Mouse (Mus musculus): ENCODE data around the gene Hs6st3. TPM values are rescaled to one million over a fixed set of nuclear protein-coding genes. Genes with fewer than 3 reads are reported as not detected.
"Not testable (repeated sequence)": the region's sequence is repeated elsewhere in the genome, so short reads cannot be mapped to it uniquely, and the experiment has no call there.

Hs6st3 gene
- polyA plus RNA-seq, 1 experiment from 2014 or later, result 2.2 TPM

GRCm38 (mm10) chr14:119476582-119476981, 338.4 kb downstream of the Hs6st3 start:
- Histone ChIP-seq H3K4me2 (no peak overlapping the region), H3K4me3 (no peak overlapping the region), H3K27ac (no peak overlapping the region), H3K27me3 (replicated peaks) (no peaks in the 10 kb centered on the region), H3K36me3 (replicated peaks) (no peaks in the 10 kb centered on the region), H3K9me3 (no peaks in the 10 kb centered on the region), H3K9ac (no peak overlapping the region), H3K4me1 (no peaks in the 10 kb centered on the region)
- no peak for ATAC-seq (replicated peaks)
- whole genome bisulfite sequencing, result 93% methylated on average over 9 of the region's 9 CpGs

GRCm38 (mm10) chr14:119477836-119478235, 339.7 kb downstream of the Hs6st3 start:
- no peaks in the 10 kb centered on the region for H3K27me3 ChIP-seq (replicated peaks)
- no peak overlapping the region for H3K27ac ChIP-seq
- H3K4me3 ChIP-seq, result no peak overlapping the region
- no peak overlapping the region for H3K9ac ChIP-seq
- H3K36me3 ChIP-seq (replicated peaks), result no peaks in the 10 kb centered on the region
- no peaks in the 10 kb centered on the region for H3K9me3 ChIP-seq
- no peaks in the 10 kb centered on the region for H3K4me1 ChIP-seq
- 84% methylated on average over 4 of the region's 4 CpGs for WGBS
- ATAC-seq (replicated peaks), result no peak
- H3K4me2 ChIP-seq, result no peak overlapping the region

GRCm38 (mm10) chr14:119488978-119489703, 351.0 kb downstream of the Hs6st3 start:
- Histone ChIP-seq H3K9me3 (no peaks in the 10 kb centered on the region), H3K4me1 (no peaks in the 10 kb centered on the region), H3K4me3 (no peak overlapping the region), H3K27me3 (replicated peaks) (no peaks in the 10 kb centered on the region), H3K9ac (no peak overlapping the region), H3K4me2 (no peak overlapping the region), H3K36me3 (replicated peaks) (no peaks in the 10 kb centered on the region), H3K27ac (no peak overlapping the region)
- no peak for ATAC-seq (replicated peaks)
- 80% methylated on average over 5 of the region's 5 CpGs for WGBS

- H3K9ac ChIP-seq, result no peak overlapping the region
- H3K4me1 ChIP-seq, result no peaks in the 10 kb centered on the region
- 83% methylated on average over 5 of the region's 5 CpGs for WGBS
- no peak for ATAC-seq (replicated peaks)
- no peaks in the 10 kb centered on the region for H3K27me3 ChIP-seq (replicated peaks)
- H3K9me3 ChIP-seq, result no peaks in the 10 kb centered on the region
- H3K4me2 ChIP-seq, result no peak overlapping the region
- H3K4me3 ChIP-seq, result no peak overlapping the region
- H3K27ac ChIP-seq, result no peak overlapping the region
- H3K36me3 ChIP-seq (replicated peaks), result no peaks in the 10 kb centered on the region
Measured at GRCm38 (mm10) chr14:119520632-119521031, 382.5 kb downstream of the Hs6st3 start.

GRCm38 (mm10) chr14:119521056-119521455, 382.9 kb downstream of the Hs6st3 start:
- 98% methylated on average over 1 of the region's 1 CpGs for WGBS
- H3K9ac ChIP-seq, result no peak overlapping the region
- no peaks in the 10 kb centered on the region for H3K36me3 ChIP-seq (replicated peaks)
- no peak overlapping the region for H3K27ac ChIP-seq
- H3K4me2 ChIP-seq, result no peak overlapping the region
- H3K9me3 ChIP-seq, result no peaks in the 10 kb centered on the region
- no peaks in the 10 kb centered on the region for H3K4me1 ChIP-seq
- H3K27me3 ChIP-seq (replicated peaks), result no peaks in the 10 kb centered on the region
- H3K4me3 ChIP-seq, result no peak overlapping the region
- no peak for ATAC-seq (replicated peaks)

GRCm38 (mm10) chr14:119532889-119533546, 394.9 kb downstream of the Hs6st3 start:
- peaks cover 6% of the 10 kb centered on the region; the same call in 1 of the 2 replicates for H3K4me1 ChIP-seq
- whole genome bisulfite sequencing, result 57% methylated on average over 13 of the region's 13 CpGs
- H3K9ac ChIP-seq, result no peak overlapping the region
- peak; percentile 65 for ATAC-seq (replicated peaks)
- H3K4me2 ChIP-seq, result peak overlapping the region; percentile 31
- H3K4me3 ChIP-seq, result no peak overlapping the region
- no peaks in the 10 kb centered on the region for H3K9me3 ChIP-seq
- no peak overlapping the region for H3K27ac ChIP-seq
- H3K36me3 ChIP-seq (replicated peaks), result no peaks in the 10 kb centered on the region
- H3K27me3 ChIP-seq (replicated peaks), result no peaks in the 10 kb centered on the region

- no peak overlapping the region for H3K4me3 ChIP-seq
- H3K9me3 ChIP-seq, result no peaks in the 10 kb centered on the region
- no peak overlapping the region for H3K4me2 ChIP-seq
- 90% methylated on average over 5 of the region's 5 CpGs for WGBS
- H3K9ac ChIP-seq, result no peak overlapping the region
- no peaks in the 10 kb centered on the region for H3K4me1 ChIP-seq
- H3K27ac ChIP-seq, result no peak overlapping the region
- no peak for ATAC-seq (replicated peaks)
- H3K27me3 ChIP-seq (replicated peaks), result no peaks in the 10 kb centered on the region
- no peaks in the 10 kb centered on the region for H3K36me3 ChIP-seq (replicated peaks)
Measured at GRCm38 (mm10) chr14:119540505-119540904, 402.4 kb downstream of the Hs6st3 start.

- no peak for ATAC-seq (replicated peaks)
- H3K36me3 ChIP-seq (replicated peaks), result no peaks in the 10 kb centered on the region
- H3K4me1 ChIP-seq, result no peaks in the 10 kb centered on the region
- H3K27me3 ChIP-seq (replicated peaks), result no peaks in the 10 kb centered on the region
- no peaks in the 10 kb centered on the region for H3K9me3 ChIP-seq
- WGBS, result 82% methylated on average over 3 of the region's 3 CpGs
- H3K4me3 ChIP-seq, result no peak overlapping the region
- no peak overlapping the region for H3K9ac ChIP-seq
- no peak overlapping the region for H3K27ac ChIP-seq
- H3K4me2 ChIP-seq, result no peak overlapping the region
Measured at GRCm38 (mm10) chr14:119544596-119544995, 406.5 kb downstream of the Hs6st3 start.

- Histone ChIP-seq H3K36me3 (replicated peaks) (no peaks in the 10 kb centered on the region), H3K9me3 (no peaks in the 10 kb centered on the region), H3K27me3 (replicated peaks) (no peaks in the 10 kb centered on the region), H3K4me3 (no peak overlapping the region), H3K4me2 (no peak overlapping the region), H3K27ac (no peak overlapping the region), H3K4me1 (no peaks in the 10 kb centered on the region), H3K9ac (no peak overlapping the region)
- no peak for ATAC-seq (replicated peaks)
- 83% methylated on average over 4 of the region's 4 CpGs for WGBS
Measured at GRCm38 (mm10) chr14:119558356-119558755, 420.2 kb downstream of the Hs6st3 start.

GRCm38 (mm10) chr14:119582039-119582508, 443.9 kb downstream of the Hs6st3 start:
- H3K4me1 ChIP-seq, result peaks cover 11% of the 10 kb centered on the region
- H3K9me3 ChIP-seq, result no peaks in the 10 kb centered on the region
- peak; percentile 77 for ATAC-seq (replicated peaks)
- H3K9ac ChIP-seq, result no peak overlapping the region
- no peak overlapping the region for H3K27ac ChIP-seq
- WGBS, result 26% methylated on average over 10 of the region's 10 CpGs
- H3K27me3 ChIP-seq (replicated peaks), result no peaks in the 10 kb centered on the region
- H3K36me3 ChIP-seq (replicated peaks), result no peaks in the 10 kb centered on the region
- no peak overlapping the region for H3K4me3 ChIP-seq
- no peak overlapping the region for H3K4me2 ChIP-seq

GRCm38 (mm10) chr14:119585069-119585468, 446.9 kb downstream of the Hs6st3 start:
- no peak overlapping the region for H3K4me3 ChIP-seq
- peaks cover 11% of the 10 kb centered on the region for H3K4me1 ChIP-seq
- ATAC-seq (replicated peaks), result no peak
- no peak overlapping the region for H3K27ac ChIP-seq
- H3K9ac ChIP-seq, result no peak overlapping the region
- H3K27me3 ChIP-seq (replicated peaks), result no peaks in the 10 kb centered on the region
- no peak overlapping the region for H3K4me2 ChIP-seq
- H3K9me3 ChIP-seq, result no peaks in the 10 kb centered on the region
- 76% methylated on average over 4 of the region's 4 CpGs for WGBS
- no peaks in the 10 kb centered on the region for H3K36me3 ChIP-seq (replicated peaks)

- not testable (repeated sequence) for H3K4me1 ChIP-seq; H3K27me3 ChIP-seq (replicated peaks); H3K27ac ChIP-seq; H3K9me3 ChIP-seq; H3K4me2 ChIP-seq; ATAC-seq (replicated peaks); H3K9ac ChIP-seq; H3K4me3 ChIP-seq; H3K36me3 ChIP-seq (replicated peaks)
- WGBS, result 92% methylated on average over 1 of the region's 1 CpGs
Measured at GRCm38 (mm10) chr14:119587365-119587764, 449.2 kb downstream of the Hs6st3 start.

GRCm38 (mm10) chr14:119604327-119604726, 466.2 kb downstream of the Hs6st3 start:
- no peak overlapping the region for H3K27ac ChIP-seq
- H3K4me1 ChIP-seq, result peaks cover 3% of the 10 kb centered on the region; the same call in 1 of the 2 replicates
- H3K4me2 ChIP-seq, result no peak overlapping the region
- no peak for ATAC-seq (replicated peaks)
- 45% methylated on average over 14 of the region's 14 CpGs for whole genome bisulfite sequencing
- no peaks in the 10 kb centered on the region for H3K9me3 ChIP-seq
- no peak overlapping the region for H3K9ac ChIP-seq
- no peaks in the 10 kb centered on the region for H3K27me3 ChIP-seq (replicated peaks)
- no peak overlapping the region for H3K4me3 ChIP-seq
- no peaks in the 10 kb centered on the region for H3K36me3 ChIP-seq (replicated peaks)

Measured in midbrain, embryonic 15.5 days (tissue).